Mouse (Mus musculus) CH12.LX (cell line): ENCODE results near the gene Ucp2. TPM values are rescaled to one million over a fixed set of nuclear protein-coding genes. Genes with fewer than 3 reads are reported as not detected.

Source experiments
- DNase-seq: peaks from one replicate; pipeline ENCODE4 v3.0.0-alpha.2; 2013; ENCODE audit errors: extremely low read depth
- H3K27ac ChIP-seq: 2 replicates; pipeline ENCODE4 v1.5.1; 2012; ENCODE audit warnings: low read depth, mild to moderate bottlenecking, control low read depth, moderate library complexity; ENCODE audit not compliant: insufficient read depth
- H3K27me3 ChIP-seq: replicated peaks from 2 replicates; pipeline ENCODE3; 2012; ENCODE audit warnings: inconsistent platforms
- H3K36me3 ChIP-seq, 2 experiments: replicated peaks in 1 of 2; 2 replicates each; pipeline versions ENCODE3 to v1.6.1; 2012; ENCODE audit warnings: inconsistent platforms in 1 of 2, low read length in 1 of 2, mild to moderate bottlenecking in 1 of 2, mixed read lengths in 1 of 2, moderate library complexity in 1 of 2; ENCODE audit not compliant: control insufficient read depth in 1 of 2, insufficient read depth in 1 of 2
- H3K4me1 ChIP-seq, 2 experiments: 2 replicates each; pipeline ENCODE4 v1.6.1; 2012; ENCODE audit warnings: inconsistent platforms in 1 of 2, moderate library complexity in 1 of 2; ENCODE audit not compliant: insufficient read depth in 2 of 2, control insufficient read depth in 1 of 2
- H3K4me2 ChIP-seq: 2 replicates; pipeline ENCODE4 v1.6.1; 2012; ENCODE audit warnings: low read depth, mild to moderate bottlenecking, control low read depth; ENCODE audit not compliant: poor library complexity, insufficient read depth, severe bottlenecking
- H3K4me3 ChIP-seq, 3 experiments: fragments of 150-350 bp in 1 of 3; sonication (generic) in 1 of 3; replicated peaks in 1 of 3; 2 replicates each; pipeline versions ENCODE3 to v1.5.1; 2011 to 2012; ENCODE audit warnings: low read depth in 2 of 3, low read length in 2 of 3, mild to moderate bottlenecking in 2 of 3, moderate library complexity in 2 of 3, control low read depth in 1 of 3, improper control_type of control experiment in 1 of 3, inconsistent platforms in 1 of 3, mixed read lengths in 1 of 3; ENCODE audit not compliant: poor library complexity in 1 of 3
- H3K79me2 ChIP-seq: replicated peaks from 2 replicates; pipeline ENCODE4 v1.6.1; 2012; ENCODE audit warnings: mild to moderate bottlenecking, moderate library complexity; ENCODE audit not compliant: control insufficient read depth, poor library complexity, insufficient read depth, severe bottlenecking; ENCODE audit errors: extremely low read depth
- H3K9ac ChIP-seq: 2 replicates; pipeline ENCODE4 v1.6.1; 2012; ENCODE audit warnings: low read depth, mild to moderate bottlenecking, control low read depth, moderate library complexity; ENCODE audit not compliant: insufficient read depth
- H3K9me3 ChIP-seq: replicated peaks from 2 replicates; pipeline ENCODE3; 2012; ENCODE audit warnings: low read length, inconsistent platforms, mixed read lengths
- CTCF ChIP-seq, 2 experiments: IDR thresholded peaks in 1 of 2; conservative IDR thresholded peaks in 1 of 2; 2 replicates each; pipeline ENCODE4 v1.5.1; 2011 to 2012; ENCODE audit warnings: low read depth in 2 of 2, low read length in 2 of 2, improper control_type of control experiment in 1 of 2, inconsistent platforms in 1 of 2, mild to moderate bottlenecking in 1 of 2, moderate library complexity in 1 of 2
- E2F4 ChIP-seq: IDR thresholded peaks from 2 replicates; pipeline ENCODE4 v1.6.1; 2011; ENCODE audit warnings: low read depth, low read length, improper control_type of control experiment; ENCODE audit not compliant: insufficient replicate concordance
- EP300 ChIP-seq: IDR thresholded peaks from 2 replicates; pipeline ENCODE4 v1.6.1; 2011; ENCODE audit warnings: low read length, improper control_type of control experiment
- IRF4 ChIP-seq: IDR thresholded peaks from 2 replicates; pipeline ENCODE4 v1.6.1; 2014; ENCODE audit warnings: low read depth, mild to moderate bottlenecking, inconsistent platforms, low read length, improper control_type of control experiment
- JUN ChIP-seq: IDR thresholded peaks from 2 replicates; pipeline ENCODE4 v1.6.1; 2011; ENCODE audit warnings: low read depth, mild to moderate bottlenecking, low read length, improper control_type of control experiment, moderate library complexity; ENCODE audit not compliant: insufficient read depth
- MAX ChIP-seq: IDR thresholded peaks from 2 replicates; pipeline ENCODE4 v1.6.1; 2011; ENCODE audit warnings: low read length, improper control_type of control experiment
- MEF2A ChIP-seq: IDR thresholded peaks from 2 replicates; pipeline ENCODE4 v1.6.1; 2014; ENCODE audit warnings: low read depth, mild to moderate bottlenecking, inconsistent platforms, low read length, improper control_type of control experiment, borderline replicate concordance
- PAX5 ChIP-seq: IDR thresholded peaks from 2 replicates; pipeline ENCODE4 v1.6.1; 2012; ENCODE audit warnings: low read length, inconsistent platforms, mixed read lengths
- POLR2A ChIP-seq: IDR thresholded peaks from 2 replicates; pipeline ENCODE4 v1.6.1; 2011; ENCODE audit warnings: low read depth, mild to moderate bottlenecking, improper control_type of control experiment, low read length
- POLR2AphosphoS2 ChIP-seq: IDR thresholded peaks from 2 replicates; pipeline ENCODE4 v1.6.1; 2011; ENCODE audit warnings: low read depth, low read length, improper control_type of control experiment
- TCF12 ChIP-seq: IDR thresholded peaks from 2 replicates; pipeline ENCODE4 v1.6.1; 2014; ENCODE audit warnings: low read depth, mild to moderate bottlenecking, inconsistent platforms, low read length, improper control_type of control experiment
- UBTF ChIP-seq: IDR thresholded peaks from 2 replicates; pipeline ENCODE4 v1.6.1; 2012; ENCODE audit warnings: low read depth, mild to moderate bottlenecking, inconsistent platforms, low read length, improper control_type of control experiment, moderate library complexity
- USF1 ChIP-seq: IDR thresholded peaks from 2 replicates; pipeline ENCODE4 v1.6.1; 2014; ENCODE audit warnings: low read depth, mild to moderate bottlenecking, inconsistent platforms, low read length, improper control_type of control experiment
- USF2 ChIP-seq: conservative IDR thresholded peaks from 2 replicates; pipeline ENCODE4 v1.6.1; 2011; ENCODE audit warnings: low read depth, low read length, improper control_type of control experiment
- ZC3H11A ChIP-seq: IDR thresholded peaks from 2 replicates; pipeline ENCODE4 v1.6.1; 2012; ENCODE audit warnings: low read depth, mild to moderate bottlenecking, inconsistent platforms, low read length, improper control_type of control experiment
- ZMIZ1 ChIP-seq: IDR thresholded peaks from 2 replicates; pipeline ENCODE4 v1.6.1; 2012; ENCODE audit warnings: low read depth, mild to moderate bottlenecking, inconsistent platforms, low read length, improper control_type of control experiment
- dilution Hi-C: fragments of 300-500 bp; cut with MboI; formaldehyde crosslinking; loops from 2 replicates; pipeline ENCODE4 v1.14.3; 2020; ENCODE audit warnings: low sequenced_read_pairs; ENCODE audit not compliant: extremely low pct_unique_long_range_greater_than_20kb, extremely low pct_ligation_motif_present
- in situ Hi-C: fragments of 300-500 bp; cut with MboI; formaldehyde crosslinking; loops from 3 replicates; pipeline ENCODE4 v1.14.3; 2019; ENCODE audit warnings: low sequenced_read_pairs, low pct_ligation_motif_present, low pct_unique_long_range_greater_than_20kb, mixed read lengths
- polyA plus RNA-seq: library from polyadenylated mRNA; unstranded; fragments of >175 nt; gene quantifications from 2 replicates; pipeline ENCODE4 v1.2.1, GENCODE M21; 2012; ENCODE audit warnings: low read depth; ENCODE audit not compliant: insufficient read length
- total RNA-seq, 2 experiments: library from RNA; depleted of rRNA; stranded (reverse); fragments of 300-350 nt in 1 of 2; fragments of >200 nt in 1 of 2; gene quantifications; 2 replicates each; pipeline ENCODE4 v1.2.3; 2012 to 2014

The Ucp2 gene
- total and polyA plus RNA-seq, 3 experiments: 131 to 635 (median 131) TPM

DNA sequence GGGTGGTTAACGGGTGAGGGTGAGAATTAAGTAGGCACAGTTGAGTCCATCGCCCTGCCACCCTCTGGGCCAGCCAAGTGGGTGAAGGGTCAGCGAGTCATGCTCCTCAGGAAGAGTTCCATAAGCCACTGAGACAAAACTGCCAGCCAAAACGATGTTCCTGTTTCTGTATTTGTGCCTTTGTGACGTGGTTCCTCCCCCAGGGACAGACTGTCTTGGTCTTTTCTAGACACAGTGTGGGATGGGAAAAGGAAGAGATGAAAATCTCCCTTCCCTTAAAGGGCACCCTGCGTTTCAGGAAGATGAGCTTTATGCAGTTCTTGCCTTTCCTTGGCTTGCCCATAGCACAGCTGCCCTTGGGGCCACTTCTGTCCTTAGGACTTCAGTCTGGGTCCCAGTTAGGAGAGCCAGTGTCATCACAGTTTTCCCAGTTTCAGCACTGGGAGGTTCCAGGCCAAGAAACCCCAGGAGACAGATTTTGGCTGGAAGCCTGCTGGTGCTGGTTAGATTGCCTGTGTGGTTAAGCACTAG, 31.5 kb upstream of the Ucp2 start:
- dilution Hi-C loops (no loop called here), in situ Hi-C loops (no loop called here)
- Histone ChIP-seq H3K79me2 (no peaks in the 10 kb centered on the region), H3K27me3 (no peaks in the 10 kb centered on the region), H3K36me3 (peaks cover 28 to 95% of the 10 kb centered on the region in 2 experiments), H3K4me3 (no peak overlapping the region), H3K9ac (no peak overlapping the region), H3K4me2 (no peak overlapping the region), H3K4me1 (peaks cover 0 to 26% of the 10 kb centered on the region in 2 experiments; a peak in 2 of 4 replicates), H3K27ac (no peak overlapping the region), H3K9me3 (no peaks in the 10 kb centered on the region)
- DNase-seq: no peak
- TF ChIP-seq EP300 (no peak), JUN (no peak), ZC3H11A (no peak), USF2 (no peak), POLR2AphosphoS2 (no peak), PAX5 (no peak)

GRCm38 (mm10) chr7:100463194-100463593, 29.9 kb upstream of the Ucp2 start:
- Histone ChIP-seq H3K4me2 (no peak overlapping the region), H3K4me3 (no peak overlapping the region), H3K27ac (no peak overlapping the region), H3K4me1 (peaks cover 0 to 26% of the 10 kb centered on the region in 2 experiments; a peak in 2 of 4 replicates), H3K9me3 (no peaks in the 10 kb centered on the region), H3K79me2 (no peaks in the 10 kb centered on the region), H3K27me3 (no peaks in the 10 kb centered on the region), H3K36me3 (peaks cover 19 to 93% of the 10 kb centered on the region in 2 experiments), H3K9ac (no peak overlapping the region)
- dilution Hi-C loops (no loop called here), in situ Hi-C loops (no loop called here)
- no peak for TF ChIP-seq EP300
- no peak for TF ChIP-seq ZMIZ1
- no peak for TF ChIP-seq TCF12
- TF ChIP-seq IRF4: no peak
- no peak for TF ChIP-seq ZC3H11A
- TF ChIP-seq UBTF: no peak
- TF ChIP-seq USF1: no peak
- TF ChIP-seq CTCF (conservative IDR thresholded peaks at IDR 0.05 in 1 of 2, IDR thresholded peaks at IDR 0.05 in 1 of 2; ENCODE audit: low read depth in 2 of 2, low read length in 2 of 2): no peak
- TF ChIP-seq E2F4: no peak
- no peak for TF ChIP-seq MEF2A
- TF ChIP-seq MAX: no peak
- no peak for TF ChIP-seq POLR2A
- no peak for DNase-seq
